Mouse (Mus musculus) liver, embryonic 14.5 days (tissue): ENCODE measurements around the gene Creld1. TPM values are rescaled to one million over a fixed set of nuclear protein-coding genes. Genes with fewer than 3 reads are reported as not detected.
A peak's percentile ranks its signal among the peaks of the same experiment; 100 is the strongest.

Source experiments
- ATAC-seq: fragments of 200-750 bp; cut with Nextera tagmentation; 2 replicates; pipeline ENCODE4 v1.8.0; 2017; ENCODE audit warnings: moderate number of reproducible peaks, mild to moderate bottlenecking, moderate library complexity; ENCODE audit not compliant: insufficient read depth
- DNase-seq, 3 experiments: peaks; one replicate each; pipeline ENCODE4 v3.0.0-alpha.2; 2012 to 2013; ENCODE audit warnings: low read depth in 3 of 3, low spot score in 3 of 3
- H3K27ac ChIP-seq: fragments of 300-500 bp; sonication (generic); 2 replicates; pipeline ENCODE4 v1.5.1; 2014; ENCODE audit warnings: moderate library complexity, mild to moderate bottlenecking, control low read depth, inconsistent platforms
- H3K27me3 ChIP-seq: fragments of 300-500 bp; sonication (generic); 2 replicates; pipeline ENCODE4 v1.6.1; 2014; ENCODE audit warnings: mild to moderate bottlenecking, low read length, moderate library complexity; ENCODE audit not compliant: control insufficient read depth, insufficient read depth
- H3K36me3 ChIP-seq: fragments of 300-500 bp; sonication (generic); replicated peaks from 2 replicates; pipeline ENCODE4 v1.6.1; 2014; ENCODE audit warnings: low read depth; ENCODE audit not compliant: control insufficient read depth, insufficient read depth
- H3K4me1 ChIP-seq, 2 experiments: fragments of 200-500 bp in 1 of 2; fragments of 300-500 bp in 1 of 2; sonication (generic) in 1 of 2; replicated peaks; 2 replicates each; pipeline ENCODE4 v1.6.1; 2012 to 2014; ENCODE audit warnings: antibody characterized with exemption in 1 of 2, inconsistent platforms in 1 of 2, low read length in 1 of 2; ENCODE audit not compliant: control insufficient read depth in 2 of 2, insufficient read depth in 2 of 2
- H3K4me2 ChIP-seq: fragments of 300-500 bp; sonication (generic); 2 replicates; pipeline ENCODE4 v1.6.1; 2014; ENCODE audit warnings: low read depth, mild to moderate bottlenecking, control low read depth, moderate library complexity
- H3K4me3 ChIP-seq, 2 experiments: fragments of 200-500 bp in 1 of 2; fragments of 300-500 bp in 1 of 2; sonication (generic) in 1 of 2; 2 replicates each; pipeline ENCODE4 v1.5.1; 2012 to 2014; ENCODE audit warnings: low read depth in 2 of 2, low read length in 2 of 2, mild to moderate bottlenecking in 2 of 2, control low read depth in 1 of 2, inconsistent platforms in 1 of 2, moderate library complexity in 1 of 2; ENCODE audit not compliant: insufficient read depth in 1 of 2
- H3K9ac ChIP-seq: fragments of 300-500 bp; sonication (generic); replicated peaks from 2 replicates; pipeline ENCODE4 v1.6.1; 2014; ENCODE audit warnings: mild to moderate bottlenecking, control low read depth, moderate library complexity
- H3K9me3 ChIP-seq: fragments of 300-500 bp; sonication (generic); 2 replicates; pipeline ENCODE4 v1.6.1; 2016; ENCODE audit warnings: low read length, mixed read lengths; ENCODE audit not compliant: control insufficient read depth
- CTCF ChIP-seq: IDR thresholded peaks from 2 replicates; pipeline ENCODE4 v1.5.1; 2016; ENCODE audit warnings: antibody characterized with exemption, low read depth, control low read depth
- EP300 ChIP-seq: IDR thresholded peaks from 2 replicates; pipeline ENCODE4 v1.6.1; 2016; ENCODE audit warnings: antibody characterized with exemption, low read depth
- whole genome bisulfite sequencing: fragments of 180-500 bp; shearing (Covaris S2); extraction: QIAGEN DNeasy Blood & Tissue Kit; methylation state at CpG from one replicate; pipeline ENCODE4 v1.1.7; 2014; ENCODE audit not compliant: insufficient replicate concordance; 5-methylcytosine and 5-hydroxymethylcytosine counted together
- polyA plus RNA-seq, 2 experiments: library from polyadenylated mRNA; depleted of rRNA in 1 of 2; stranded (reverse) in 1 of 2; unstranded in 1 of 2; fragments of >200 nt; fragmentation: Nextera tagmentation in 1 of 2; extraction: Ambion mirVana in 1 of 2; gene quantifications; 2 replicates each; pipeline versions ENCODE4 v1.2.1 to v1.2.3; 2012 to 2014

Gene Creld1
- polyA plus RNA-seq, 2 experiments: 2.7 to 5.1 TPM

DNA sequence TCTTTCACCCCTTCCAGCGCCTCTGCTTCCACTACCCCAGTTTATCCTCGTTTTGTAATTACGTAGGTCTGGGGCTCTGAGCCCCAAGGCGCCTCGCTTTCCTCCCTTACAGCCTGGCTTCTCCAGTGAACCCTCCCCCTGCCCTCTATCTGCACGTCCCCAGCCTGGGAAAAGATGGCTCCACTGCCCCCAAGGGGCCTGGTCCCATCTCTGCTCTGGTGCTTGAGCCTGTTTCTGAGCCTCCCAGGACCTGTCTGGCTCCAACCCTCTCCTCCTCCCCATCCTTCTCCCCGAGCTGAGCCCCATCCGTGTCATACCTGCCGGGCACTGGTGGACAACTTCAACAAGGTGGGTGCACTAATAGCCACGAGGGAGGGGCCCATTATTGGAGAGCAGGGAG, 632 bp downstream of the Creld1 start:
- DNase-seq: no peak

DNA sequence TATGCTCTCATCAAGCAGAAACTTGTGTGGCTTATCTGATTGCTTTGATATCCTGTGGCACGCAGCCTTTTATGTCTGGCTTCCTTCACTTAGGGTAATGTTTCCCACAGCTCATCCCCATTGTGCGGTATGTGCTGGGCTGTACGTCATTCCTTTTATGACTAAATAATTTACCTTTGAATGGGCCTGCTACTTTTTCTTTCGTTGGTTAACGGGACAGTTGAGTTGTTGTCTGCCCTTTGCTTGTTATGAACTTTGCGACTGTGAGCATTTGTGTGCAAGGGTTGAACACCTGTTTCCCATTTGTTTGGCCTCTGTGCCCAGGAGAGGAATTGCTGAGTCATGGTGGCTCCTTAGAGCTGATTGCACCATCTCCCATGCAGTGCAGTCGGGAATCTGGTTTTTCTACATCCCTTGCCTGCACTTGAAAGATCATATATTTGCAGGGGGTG, 4.1 kb downstream of the Creld1 start:
- Histone ChIP-seq H3K4me2 (no peak overlapping the region), H3K4me1 (peaks cover 6 to 15% of the 10 kb centered on the region in 2 experiments; a peak in 3 of 4 replicates), H3K36me3 (no peaks in the 10 kb centered on the region), H3K9ac (no peak overlapping the region), H3K27ac (no peak overlapping the region), H3K27me3 (peaks cover 3% of the 10 kb centered on the region), H3K9me3 (no peaks in the 10 kb centered on the region), H3K4me3 (no peak overlapping the region)
- 39% methylated on average over 7 of the region's 7 CpGs for WGBS
- TF ChIP-seq EP300 (no peak), CTCF (no peak)
- DNase-seq (peak in 2 of 3 experiments; percentile 32 to 41), ATAC-seq (no peak)

More for the DNA sequence above, 632 bp downstream of the Creld1 start:
- H3K9ac ChIP-seq: peak overlapping the region; percentile 72
- H3K27me3 ChIP-seq: peaks cover 8% of the 10 kb centered on the region
- peaks cover 6 to 17% of the 10 kb centered on the region in 2 experiments; a peak in 3 of 4 replicates for H3K4me1 ChIP-seq
- TF ChIP-seq CTCF (peak; percentile 20; the same call in 1 of the 2 replicates), EP300 (no peak)
- no peaks in the 10 kb centered on the region for H3K9me3 ChIP-seq
- peak overlapping the region; percentile 59 to 66 for H3K4me3 ChIP-seq
- H3K4me2 ChIP-seq: peak overlapping the region; percentile 73
- peak; percentile 17; the same call in 1 of the 2 replicates for ATAC-seq
- peak overlapping the region; percentile 45 for H3K27ac ChIP-seq
- WGBS: 10% methylated on average over 10 of the region's 10 CpGs
- no peaks in the 10 kb centered on the region for H3K36me3 ChIP-seq

DNA sequence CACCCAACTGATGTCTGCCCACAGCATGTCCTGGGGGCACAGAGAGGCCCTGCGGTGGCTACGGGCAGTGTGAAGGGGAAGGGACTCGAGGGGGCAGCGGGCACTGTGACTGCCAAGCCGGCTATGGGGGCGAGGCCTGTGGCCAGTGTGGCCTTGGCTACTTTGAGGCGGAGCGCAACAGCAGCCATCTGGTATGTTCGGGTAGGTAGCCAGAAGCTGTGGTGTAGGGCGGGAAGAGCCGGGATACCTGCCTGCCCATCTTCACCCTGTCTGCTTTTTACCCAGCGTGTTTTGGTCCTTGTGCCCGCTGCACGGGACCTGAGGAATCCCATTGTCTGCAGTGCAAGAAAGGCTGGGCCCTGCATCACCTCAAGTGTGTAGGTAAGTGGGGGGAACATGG, 6.3 kb downstream of the Creld1 start:
- WGBS: 77% methylated on average over 14 of the region's 14 CpGs
- H3K4me2 ChIP-seq: no peak overlapping the region

GRCm38 (mm10) chr6:113492101-113492864, 9.2 kb downstream of the Creld1 start:
- no peaks in the 10 kb centered on the region for H3K36me3 ChIP-seq
- WGBS: 75% methylated on average over 24 of the region's 24 CpGs
- TF ChIP-seq EP300: no peak
- no peak for TF ChIP-seq CTCF

More for the DNA sequence above, 6.3 kb downstream of the Creld1 start:
- TF ChIP-seq EP300 (no peak), CTCF (no peak)
- DNase-seq: no peak
- Histone ChIP-seq H3K9ac (no peak overlapping the region), H3K36me3 (no peaks in the 10 kb centered on the region), H3K27ac (no peak overlapping the region), H3K27me3 (peaks cover 2% of the 10 kb centered on the region; the same call in 1 of the 2 replicates), H3K4me1 (peaks cover 6 to 11% of the 10 kb centered on the region in 2 experiments; a peak in 3 of 4 replicates), H3K9me3 (no peaks in the 10 kb centered on the region), H3K4me3 (no peak overlapping the region)
- ATAC-seq: no peak

DNA sequence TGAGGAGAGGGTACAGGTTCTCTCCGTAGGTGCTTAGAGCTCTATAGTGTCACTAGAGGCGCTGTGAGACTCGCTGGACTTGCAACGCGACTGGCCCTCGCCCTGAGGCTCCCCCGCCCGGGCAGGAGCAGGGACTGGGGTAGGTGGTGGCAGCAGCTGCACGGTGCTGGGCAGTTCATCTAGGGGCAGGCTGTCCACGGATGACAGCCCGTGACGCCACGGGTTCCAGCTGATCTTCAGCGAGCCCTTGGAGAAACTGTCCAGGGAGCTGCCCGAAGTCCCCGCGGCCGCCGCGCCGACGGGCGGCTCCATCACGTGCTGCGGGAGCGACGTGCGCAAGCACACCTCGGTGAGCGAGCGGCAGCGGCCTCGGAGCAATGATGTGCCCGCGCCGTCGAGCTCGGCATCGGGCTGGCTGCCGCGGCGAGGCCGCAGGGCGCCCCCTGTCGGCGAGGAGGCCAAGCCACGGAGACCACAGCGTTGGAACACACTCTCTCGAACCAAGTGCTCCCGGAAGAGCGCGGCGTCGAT, 11.2 kb downstream of the Creld1 start:
- Histone ChIP-seq H3K9me3 (no peaks in the 10 kb centered on the region), H3K9ac (peak overlapping the region; percentile 34; the same call in 1 of the 2 replicates), H3K4me1 (no peaks in the 10 kb centered on the region), H3K4me3 (peak overlapping the region; percentile 16 to 51), H3K27me3 (peaks cover 12% of the 10 kb centered on the region), H3K4me2 (peak overlapping the region; percentile 75), H3K36me3 (no peaks in the 10 kb centered on the region), H3K27ac (no peak overlapping the region)
- TF ChIP-seq EP300: no peak
- TF ChIP-seq CTCF: peak; percentile 70
- peak; percentile 75 for ATAC-seq
- WGBS: 1% methylated on average over 54 of the region's 54 CpGs
- peak; percentile 36 to 55 (median 47) for DNase-seq

More at GRCm38 (mm10) chr6:113492101-113492864, 9.2 kb downstream of the Creld1 start:
- peaks cover 12% of the 10 kb centered on the region for H3K27me3 ChIP-seq
- no peak overlapping the region for H3K4me3 ChIP-seq
- no peak for DNase-seq
- H3K4me2 ChIP-seq: no peak overlapping the region
- H3K9me3 ChIP-seq: no peaks in the 10 kb centered on the region
- H3K27ac ChIP-seq: no peak overlapping the region
- H3K4me1 ChIP-seq: peaks cover 3 to 5% of the 10 kb centered on the region in 2 experiments; a peak in 3 of 4 replicates
- ATAC-seq: no peak
- H3K9ac ChIP-seq: no peak overlapping the region
